Mouse (Mus musculus): ENCODE data around the gene Gimap4. TPM values are rescaled to one million over a fixed set of nuclear protein-coding genes. Genes with fewer than 3 reads are reported as not detected.

Gene Gimap4
- total and polyA plus RNA-seq, 3 experiments = not detected

DNA sequence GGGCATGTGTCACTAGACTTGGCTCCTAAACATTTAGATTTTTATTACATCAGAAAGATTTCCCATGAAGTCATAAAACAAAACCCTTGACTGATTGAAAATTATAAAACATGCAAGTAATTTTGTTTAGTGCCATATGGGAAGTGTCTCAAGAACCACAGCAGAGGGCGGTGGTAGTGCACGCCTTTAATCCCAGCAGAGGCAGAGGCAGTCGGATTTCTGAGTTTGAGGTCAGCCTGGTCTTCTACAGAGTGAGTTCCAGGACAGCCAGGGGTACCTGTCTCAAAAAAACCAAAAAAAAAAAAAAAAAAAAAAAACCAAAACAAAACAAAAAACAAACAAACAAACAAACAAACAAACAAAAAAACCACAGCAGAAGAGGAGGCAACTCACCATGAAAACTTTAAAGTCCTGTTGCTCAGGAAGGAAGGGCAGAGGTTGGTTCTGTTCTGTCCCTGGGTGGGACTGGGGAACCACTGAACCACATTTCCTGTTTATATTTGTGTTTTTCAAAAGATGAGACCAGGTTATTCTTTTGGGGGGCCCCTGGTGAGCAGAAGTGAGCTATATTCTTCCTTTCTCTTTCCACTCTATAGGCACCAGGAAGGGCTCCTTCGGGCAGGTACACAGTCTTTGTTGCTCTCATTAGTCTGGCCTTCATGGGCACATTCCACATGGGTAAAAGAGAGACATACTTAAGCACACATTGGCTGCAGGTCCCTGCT, 12.6 kb downstream of the Gimap4 start:
- Histone ChIP-seq H3K9me3 (replicated peaks) (no peaks in the 10 kb centered on the region), H3K36me3 (replicated peaks) (no peaks in the 10 kb centered on the region), H3K4me1 (ENCODE audit: insufficient read depth, low read depth, low read length) (no peaks in the 10 kb centered on the region), H3K4me3 (ENCODE audit: low read depth, low read length) (no peak overlapping the region), H3K27me3 (ENCODE audit: insufficient read depth, low read length) (peaks cover 13% of the 10 kb centered on the region)
- no peak for TF ChIP-seq POLR2AphosphoS5 (IDR thresholded peaks at IDR 0.05; ENCODE audit: insufficient replicate concordance, low read depth, low read length)
- TF ChIP-seq TAL1 (conservative IDR thresholded peaks at IDR 0.05; ENCODE audit: low read depth, low read length) = no peak
- no peak for TF ChIP-seq CTCF (IDR thresholded peaks at IDR 0.05; ENCODE audit: low read depth, low read length)
- no peak for TF ChIP-seq GATA2 (IDR thresholded peaks at IDR 0.05; ENCODE audit: borderline replicate concordance, low read depth, low read length)
- TF ChIP-seq GATA1 (IDR thresholded peaks at IDR 0.05; ENCODE audit: borderline replicate concordance, low read length) = no peak
- no peak for DNase-seq (ENCODE audit: low spot score)
- no peak for ATAC-seq (ENCODE audit: extremely low read depth, insufficient number of reproducible peaks, low FRiP score, poor library complexity, severe bottlenecking)

- Histone ChIP-seq H3K36me3 (replicated peaks) (no peaks in the 10 kb centered on the region), H3K9me3 (replicated peaks) (no peaks in the 10 kb centered on the region), H3K4me3 (ENCODE audit: low read depth, low read length) (no peak overlapping the region), H3K27me3 (ENCODE audit: insufficient read depth, low read length) (peaks cover 13% of the 10 kb centered on the region), H3K4me1 (ENCODE audit: insufficient read depth, low read depth, low read length) (no peaks in the 10 kb centered on the region)
- DNase-seq (ENCODE audit: low spot score) (no peak), ATAC-seq (ENCODE audit: extremely low read depth, insufficient number of reproducible peaks, low FRiP score, poor library complexity, severe bottlenecking) (no peak)
- TF ChIP-seq GATA1 (IDR thresholded peaks at IDR 0.05; ENCODE audit: borderline replicate concordance, low read length) = no peak
- TF ChIP-seq GATA2 (IDR thresholded peaks at IDR 0.05; ENCODE audit: borderline replicate concordance, low read depth, low read length) = no peak
- no peak for TF ChIP-seq TAL1 (conservative IDR thresholded peaks at IDR 0.05; ENCODE audit: low read depth, low read length)
- no peak for TF ChIP-seq CTCF (IDR thresholded peaks at IDR 0.05; ENCODE audit: low read depth, low read length)
- TF ChIP-seq POLR2AphosphoS5 (IDR thresholded peaks at IDR 0.05; ENCODE audit: insufficient replicate concordance, low read depth, low read length) = no peak
Observed at GRCm38 (mm10) chr6:48697555-48697930, 13.2 kb downstream of the Gimap4 start.

GRCm38 (mm10) chr6:48698066-48698856, 13.9 kb downstream of the Gimap4 start:
- H3K27me3 ChIP-seq (ENCODE audit: insufficient read depth, low read length) = peaks cover 13% of the 10 kb centered on the region
- H3K4me3 ChIP-seq (ENCODE audit: low read depth, low read length) = no peak overlapping the region
- ATAC-seq (ENCODE audit: extremely low read depth, insufficient number of reproducible peaks, low FRiP score, poor library complexity, severe bottlenecking) (no peak), DNase-seq (ENCODE audit: low spot score) (no peak)
- no peaks in the 10 kb centered on the region for H3K36me3 ChIP-seq (replicated peaks)
- no peaks in the 10 kb centered on the region for H3K9me3 ChIP-seq (replicated peaks)
- TF ChIP-seq GATA2 (IDR thresholded peaks at IDR 0.05; ENCODE audit: borderline replicate concordance, low read depth, low read length) (no peak), CTCF (IDR thresholded peaks at IDR 0.05; ENCODE audit: low read depth, low read length) (no peak), GATA1 (IDR thresholded peaks at IDR 0.05; ENCODE audit: borderline replicate concordance, low read length) (no peak), TAL1 (conservative IDR thresholded peaks at IDR 0.05; ENCODE audit: low read depth, low read length) (no peak), POLR2AphosphoS5 (IDR thresholded peaks at IDR 0.05; ENCODE audit: insufficient replicate concordance, low read depth, low read length) (no peak)
- H3K4me1 ChIP-seq (ENCODE audit: insufficient read depth, low read depth, low read length) = no peaks in the 10 kb centered on the region

DNA sequence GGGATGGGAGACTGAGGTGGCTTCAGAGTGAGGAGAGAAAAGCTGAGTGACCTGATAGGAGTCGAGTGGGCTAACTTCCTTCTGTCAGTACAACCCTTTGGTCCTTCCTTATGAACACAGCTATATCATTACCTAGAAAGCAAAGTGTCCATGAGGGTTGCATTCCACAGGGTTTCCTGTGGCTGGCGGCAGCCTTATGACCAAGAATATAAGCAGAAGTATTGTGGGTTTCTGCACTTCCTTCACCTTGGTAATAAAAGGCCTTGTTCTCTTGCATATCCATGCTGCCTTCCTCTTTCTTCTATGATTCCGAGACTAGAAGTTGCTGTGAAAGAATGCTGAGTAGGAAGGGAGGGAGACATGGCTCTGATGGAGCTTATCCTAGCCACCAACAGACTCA, 14.5 kb downstream of the Gimap4 start:
- Histone ChIP-seq H3K27me3 (ENCODE audit: insufficient read depth, low read length) (peaks cover 13% of the 10 kb centered on the region), H3K4me1 (ENCODE audit: insufficient read depth, low read depth, low read length) (no peaks in the 10 kb centered on the region), H3K4me3 (ENCODE audit: low read depth, low read length) (no peak overlapping the region), H3K9me3 (replicated peaks) (no peaks in the 10 kb centered on the region), H3K36me3 (replicated peaks) (no peaks in the 10 kb centered on the region)
- no peak for TF ChIP-seq GATA1 (IDR thresholded peaks at IDR 0.05; ENCODE audit: borderline replicate concordance, low read length)
- no peak for TF ChIP-seq TAL1 (conservative IDR thresholded peaks at IDR 0.05; ENCODE audit: low read depth, low read length)
- no peak for TF ChIP-seq POLR2AphosphoS5 (IDR thresholded peaks at IDR 0.05; ENCODE audit: insufficient replicate concordance, low read depth, low read length)
- TF ChIP-seq GATA2 (IDR thresholded peaks at IDR 0.05; ENCODE audit: borderline replicate concordance, low read depth, low read length) = no peak
- TF ChIP-seq CTCF (IDR thresholded peaks at IDR 0.05; ENCODE audit: low read depth, low read length) = no peak
- ATAC-seq (ENCODE audit: extremely low read depth, insufficient number of reproducible peaks, low FRiP score, poor library complexity, severe bottlenecking) = no peak
- DNase-seq (ENCODE audit: low spot score) = no peak

GRCm38 (mm10) chr6:48700251-48701075, 16.1 kb downstream of the Gimap4 start:
- peaks cover 10% of the 10 kb centered on the region; the same call in 1 of the 2 replicates for H3K27me3 ChIP-seq (ENCODE audit: insufficient read depth, low read length)
- TF ChIP-seq GATA2 (IDR thresholded peaks at IDR 0.05; ENCODE audit: borderline replicate concordance, low read depth, low read length) = no peak
- TF ChIP-seq POLR2AphosphoS5 (IDR thresholded peaks at IDR 0.05; ENCODE audit: insufficient replicate concordance, low read depth, low read length) = no peak
- TF ChIP-seq GATA1 (IDR thresholded peaks at IDR 0.05; ENCODE audit: borderline replicate concordance, low read length) = no peak
- TF ChIP-seq CTCF (IDR thresholded peaks at IDR 0.05; ENCODE audit: low read depth, low read length) = no peak
- TF ChIP-seq TAL1 (conservative IDR thresholded peaks at IDR 0.05; ENCODE audit: low read depth, low read length) = no peak
- H3K9me3 ChIP-seq (replicated peaks) = no peaks in the 10 kb centered on the region
- H3K36me3 ChIP-seq (replicated peaks) = no peaks in the 10 kb centered on the region
- no peak overlapping the region for H3K4me3 ChIP-seq (ENCODE audit: low read depth, low read length)
- ATAC-seq (ENCODE audit: extremely low read depth, insufficient number of reproducible peaks, low FRiP score, poor library complexity, severe bottlenecking) (no peak), DNase-seq (ENCODE audit: low spot score) (no peak)
- H3K4me1 ChIP-seq (ENCODE audit: insufficient read depth, low read depth, low read length) = no peaks in the 10 kb centered on the region
